Mouse (Mus musculus) left cerebral cortex, adult 18-20 months (tissue): ENCODE measurements around the gene Cmah. TPM values are rescaled to one million over a fixed set of nuclear protein-coding genes. Genes with fewer than 3 reads are reported as not detected.

Source experiments
- DNase-seq, 2 experiments: peaks; one replicate each; pipeline ENCODE4 v3.0.0; 2021 to 2022; ENCODE audit warnings: low spot score in 2 of 2, mixed read lengths in 1 of 2
- total RNA-seq, 2 experiments: library from RNA; stranded (reverse); gene quantifications; 2 replicates each; pipeline ENCODE4 v1.2.3; 2021

Gene Cmah
- total RNA-seq, 2 experiments from 2014 or later = 0.58 to 1.2 TPM

DNA sequence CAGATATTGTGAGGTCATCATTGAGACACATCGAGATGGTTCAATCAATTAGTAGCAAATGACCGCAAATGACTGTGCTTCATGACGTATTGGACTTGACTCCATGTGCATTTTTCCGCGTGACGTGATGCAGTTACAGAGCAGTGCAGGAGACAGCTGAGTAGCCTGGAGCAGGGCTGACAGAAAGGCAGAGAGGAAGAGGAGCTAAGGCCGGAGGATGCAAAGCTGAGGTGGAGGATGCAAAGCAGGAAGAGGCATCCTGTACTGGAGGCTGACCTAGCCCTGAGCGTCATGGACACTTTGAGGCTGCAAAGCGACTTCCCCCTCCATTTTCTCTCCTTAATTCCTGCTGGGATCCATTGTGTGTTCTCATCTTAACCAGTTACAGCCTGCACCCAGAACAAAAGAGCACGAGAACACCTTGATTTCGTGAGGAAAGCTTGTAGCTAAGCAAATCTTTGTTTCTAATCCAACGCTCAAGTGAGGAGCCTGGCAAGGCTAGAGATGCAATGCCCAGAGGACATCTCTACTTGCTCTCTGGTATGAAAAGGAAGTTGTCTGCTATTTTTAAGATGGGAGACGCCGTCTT lies 184.8 kb downstream of the Cmah start:
- DNase-seq = no peak

DNA sequence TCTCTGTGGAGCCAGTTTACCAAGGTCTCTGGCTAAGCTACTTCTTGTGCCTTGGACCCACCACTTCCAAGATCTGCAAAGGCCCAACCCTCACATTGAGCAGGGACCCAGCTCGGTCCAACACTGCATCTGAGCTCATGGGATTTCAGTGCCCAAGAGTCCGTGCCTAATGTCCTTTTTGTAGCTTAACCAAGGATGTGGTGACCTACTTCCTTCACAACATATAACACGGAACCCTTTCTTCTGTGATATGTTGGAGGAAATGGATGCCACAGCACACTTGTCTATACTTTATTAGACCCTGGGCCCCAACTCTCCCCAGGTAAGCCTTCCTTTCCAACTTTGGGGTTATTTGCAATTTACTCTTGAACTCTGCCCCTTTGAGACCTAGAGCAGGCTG lies 186.5 kb downstream of the Cmah start:
- no peak for DNase-seq

- DNase-seq = no peak
Measured at GRCm38 (mm10) chr13:24515101-24515675, 188.0 kb downstream of the Cmah start.

GRCm38 (mm10) chr13:24517757-24518156 lies 190.6 kb downstream of the Cmah start:
- DNase-seq = no peak

DNA sequence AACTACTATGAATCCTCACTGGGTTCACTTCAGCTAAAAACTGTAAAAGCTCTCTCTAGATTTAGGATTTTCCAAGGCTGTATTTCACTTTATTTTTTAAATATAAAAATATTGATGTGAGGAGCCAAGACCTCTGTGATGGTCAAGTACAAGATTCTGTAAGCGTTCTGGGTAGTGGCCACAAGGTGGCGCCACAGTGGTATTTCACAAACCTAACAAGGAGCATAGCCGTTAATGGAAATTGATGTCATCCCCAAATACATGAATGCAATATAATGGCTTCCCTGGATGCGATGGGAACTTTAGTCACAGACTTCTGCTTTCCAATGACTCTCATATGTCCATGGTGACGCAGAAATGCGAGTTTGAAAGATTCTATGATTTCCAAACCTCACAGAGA lies 191.7 kb downstream of the Cmah start:
- peak; percentile 41 to 50 for DNase-seq

GRCm38 (mm10) chr13:24519976-24520647 lies 192.9 kb downstream of the Cmah start:
- no peak for DNase-seq

- DNase-seq = no peak
Measured at GRCm38 (mm10) chr13:24520796-24521195, 193.6 kb downstream of the Cmah start.

GRCm38 (mm10) chr13:24521446-24522342 lies 194.5 kb downstream of the Cmah start:
- DNase-seq = peak; percentile 61 to 73

DNA sequence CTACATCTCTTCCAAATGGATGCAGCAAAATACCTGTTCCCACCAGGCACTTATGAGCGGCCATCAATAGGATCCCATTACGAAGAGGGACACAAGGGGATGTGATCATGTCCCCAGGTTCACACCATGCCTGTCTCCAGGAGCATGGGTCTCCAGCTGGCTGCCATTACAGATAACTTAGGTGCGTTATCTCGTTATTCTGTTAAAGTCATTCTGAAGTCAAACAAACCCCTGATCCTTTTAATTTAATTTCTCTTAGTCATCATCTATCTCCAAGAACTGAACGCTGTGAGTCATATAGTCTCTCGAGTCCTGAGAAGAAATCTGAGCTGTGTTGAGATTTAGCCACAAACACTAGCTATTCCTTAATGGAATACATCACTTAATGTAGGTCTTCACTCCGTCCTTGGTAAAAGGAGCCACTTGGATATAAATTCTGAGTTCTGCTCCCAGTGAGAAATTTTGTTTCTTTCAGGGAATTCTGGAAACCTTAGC lies 195.2 kb downstream of the Cmah start:
- no peak for DNase-seq

GRCm38 (mm10) chr13:24523587-24524221 lies 196.5 kb downstream of the Cmah start:
- DNase-seq = no peak

GRCm38 (mm10) chr13:24524468-24524867 lies 197.3 kb downstream of the Cmah start:
- DNase-seq = no peak

DNA sequence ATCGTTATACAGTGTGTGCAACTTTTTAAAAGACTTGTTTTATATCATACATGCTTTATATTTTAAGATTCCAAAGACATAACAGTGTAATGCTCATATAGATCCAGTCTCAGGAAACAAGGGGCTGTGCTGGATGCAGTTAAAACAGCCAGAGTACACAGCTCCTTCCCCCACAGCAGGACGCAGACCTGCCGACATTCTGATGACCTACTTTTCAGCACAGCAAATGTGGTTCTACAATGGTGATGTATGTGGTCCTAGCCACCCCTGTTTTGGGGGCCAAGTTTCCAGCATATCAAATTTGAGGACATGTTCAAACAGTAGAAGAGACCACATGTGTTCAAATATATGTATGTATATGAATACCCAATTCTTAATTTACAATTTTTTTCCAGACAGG lies 198.3 kb downstream of the Cmah start:
- DNase-seq = no peak

DNA sequence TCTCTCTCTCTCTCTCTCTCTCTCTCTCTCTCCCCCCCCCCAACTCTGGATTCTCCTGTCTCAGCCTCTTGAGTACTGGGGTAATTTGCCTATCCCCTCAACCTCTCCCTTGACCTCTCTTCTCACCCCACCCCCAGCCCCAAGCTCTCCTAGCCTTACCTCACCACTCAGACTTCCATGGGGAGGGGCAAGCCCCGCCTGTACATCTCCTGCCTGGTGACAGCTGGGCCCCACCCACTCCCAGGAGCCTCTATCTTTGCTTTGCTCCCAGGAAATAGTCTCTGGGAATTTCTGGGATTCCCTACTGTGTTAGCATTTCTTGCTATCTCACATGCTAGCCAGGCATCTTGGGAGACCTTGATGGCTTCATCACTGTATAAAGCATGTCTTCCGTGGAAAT lies 199.7 kb downstream of the Cmah start:
- no peak for DNase-seq

Other genes starting within 250 kb of the Cmah start
- 10 to 100 TPM; 29.1 to 29.2 TPM for gene Carmil1, start 46.6 kb upstream of the Cmah start, total RNA-seq